Mouse (Mus musculus): ENCODE measurements around the gene Gramd1c.
A peak's percentile ranks its signal among the peaks of the same experiment; 100 is the strongest.

The Gramd1c gene

DNA sequence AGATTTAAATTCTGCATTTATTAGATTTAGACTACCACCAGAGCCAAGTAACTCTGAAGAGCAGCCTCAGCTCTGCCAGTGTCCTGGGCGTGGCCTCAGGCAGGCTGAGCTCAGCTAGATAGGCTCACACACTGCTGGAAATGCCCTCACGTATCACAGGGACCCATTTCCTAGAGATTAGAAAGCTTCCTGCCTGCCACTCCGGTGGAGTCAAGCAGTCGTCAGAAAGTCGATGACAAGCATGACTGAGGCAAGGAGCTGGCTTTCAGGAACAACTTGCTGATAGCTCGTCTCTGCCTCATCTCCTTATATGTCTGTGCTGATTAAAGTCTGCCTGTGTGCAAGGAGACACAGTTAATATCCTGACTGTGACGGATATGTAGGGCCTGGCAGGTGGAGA lies 44.8 kb downstream of the Gramd1c start:
- no peak for DNase-seq

DNA sequence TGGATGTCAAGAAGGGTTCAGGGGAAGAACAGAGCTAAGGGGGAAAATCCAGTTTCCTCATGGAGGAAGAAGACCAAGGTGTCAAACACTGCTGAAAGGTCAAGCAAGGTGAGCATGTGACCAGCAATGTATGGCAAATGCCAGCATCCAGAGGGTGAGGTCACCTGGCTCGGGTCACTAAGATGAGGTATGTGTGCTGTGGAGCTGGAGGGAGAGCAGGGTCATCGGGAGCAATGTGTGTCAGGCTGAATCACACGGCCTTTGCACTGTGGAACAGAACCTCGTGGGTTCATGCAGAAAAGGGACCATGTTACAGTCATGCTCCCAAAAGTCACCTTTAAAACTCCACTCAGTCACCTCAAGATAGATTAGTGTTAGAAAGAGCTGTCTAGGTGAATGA lies 45.4 kb downstream of the Gramd1c start:
- no peak for DNase-seq

DNA sequence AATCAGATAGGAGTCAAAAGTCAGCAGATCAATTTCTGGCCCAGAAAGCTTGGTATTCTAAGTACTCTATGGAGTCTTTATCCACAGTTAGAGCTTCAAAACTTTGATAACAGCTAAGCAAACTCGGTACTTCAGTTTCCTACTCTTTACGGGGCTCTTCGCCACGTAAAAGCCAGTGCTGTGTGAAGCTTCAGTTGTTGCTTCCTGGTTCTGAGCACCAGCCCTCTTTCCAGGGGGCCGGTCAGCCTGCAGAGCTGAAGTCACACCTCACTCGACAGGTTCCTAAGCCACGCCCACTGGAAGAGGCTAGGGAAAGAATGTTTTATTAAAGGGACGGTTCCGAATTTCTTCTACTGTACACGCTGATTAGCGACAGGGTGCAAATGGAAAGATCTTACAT lies 47.0 kb downstream of the Gramd1c start:
- DNase-seq: peak; percentile 72 to 83

DNA sequence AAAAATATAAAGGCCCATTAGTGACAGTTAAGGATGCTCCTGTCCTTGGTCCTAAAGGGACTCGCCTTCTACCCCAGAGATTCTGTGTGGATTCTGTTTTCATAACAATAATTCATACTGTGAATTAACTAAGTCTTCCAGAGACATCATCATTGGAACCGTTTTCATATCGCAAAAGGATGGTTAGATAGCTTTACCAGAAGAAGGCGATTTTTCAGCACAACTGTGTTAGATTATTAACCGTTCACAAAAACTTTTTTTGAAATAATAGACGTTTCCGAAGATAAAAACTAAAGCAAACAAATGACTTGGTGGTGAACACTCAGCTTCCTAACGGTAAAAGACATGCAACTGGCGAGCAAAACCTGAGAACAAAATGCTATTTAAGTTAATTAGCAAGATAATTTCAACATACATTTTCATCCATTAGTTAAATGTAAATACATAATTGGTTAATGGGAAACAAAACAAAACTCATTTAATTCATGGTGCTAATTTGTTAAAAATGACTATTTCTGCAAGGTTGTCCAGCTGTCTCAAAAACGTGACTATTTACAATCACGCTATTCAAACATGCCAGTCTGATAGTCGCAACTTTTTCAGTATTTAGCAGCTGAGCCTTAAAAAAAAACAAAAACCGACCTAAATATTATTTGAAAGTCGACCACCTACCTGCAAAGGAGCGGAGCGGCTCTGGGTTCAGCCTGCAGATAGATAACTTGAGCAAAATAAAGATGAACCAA lies 47.6 kb downstream of the Gramd1c start:
- no peak for DNase-seq

DNA sequence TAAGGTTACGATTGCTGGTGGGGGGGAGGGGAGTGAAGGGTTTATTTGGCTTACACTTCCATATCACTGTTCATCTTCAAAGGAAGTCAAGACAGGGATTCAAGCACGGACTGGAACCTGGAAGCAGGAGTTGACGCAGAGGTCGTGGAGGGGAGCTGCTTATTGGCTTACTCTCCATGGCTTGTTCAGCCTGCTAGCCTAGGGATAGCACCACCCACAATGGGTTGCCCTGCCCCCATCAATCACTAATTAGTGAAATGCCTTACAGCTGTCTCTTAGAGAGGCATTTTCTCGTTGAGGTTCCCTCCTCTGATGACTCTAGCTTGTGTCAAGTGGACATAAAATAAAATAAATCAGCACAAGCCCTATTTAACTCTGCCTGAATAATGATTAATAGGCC lies 52.1 kb downstream of the Gramd1c start:
- peak; percentile 9 to 14 for DNase-seq

DNA sequence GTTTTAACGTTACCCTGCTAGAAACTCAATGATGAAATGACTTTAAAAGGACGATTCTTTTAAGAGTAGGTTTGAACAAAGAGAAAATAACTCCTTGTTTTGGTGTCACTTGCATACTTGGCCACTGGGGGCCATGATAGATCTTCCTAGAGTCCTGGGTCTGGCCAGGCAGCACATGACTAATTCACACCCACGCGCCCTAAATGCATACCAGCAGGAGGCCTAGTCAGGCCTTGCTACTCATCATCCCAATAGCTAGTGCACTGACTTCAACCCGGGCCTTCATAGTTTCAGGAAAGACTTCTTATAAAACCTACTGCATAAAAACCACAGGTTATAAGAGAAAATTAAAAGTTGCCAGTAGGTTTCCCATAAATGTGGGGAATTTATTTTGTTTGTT lies 61.1 kb downstream of the Gramd1c start:
- peak; percentile 10 to 45 for DNase-seq

DNA sequence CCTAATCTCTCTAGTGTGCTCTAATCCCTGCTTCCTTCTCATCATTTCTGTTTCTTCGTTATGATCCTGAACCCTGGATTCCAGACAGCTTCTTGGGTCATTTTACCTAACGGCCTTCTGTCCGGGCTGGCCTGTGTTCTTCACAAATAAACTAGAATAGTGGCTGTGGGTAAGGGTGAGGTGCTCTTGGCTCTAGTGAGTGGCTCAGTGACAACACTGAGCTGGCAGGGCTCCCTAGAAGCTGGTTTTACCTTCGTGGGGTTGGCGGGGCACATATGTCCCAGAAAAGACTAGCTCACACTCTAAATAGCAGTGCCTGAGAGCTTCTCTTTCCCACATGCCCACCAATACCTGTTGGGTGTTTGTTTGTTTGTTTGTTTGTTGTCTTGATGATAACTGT lies 63.6 kb downstream of the Gramd1c start:
- no peak for DNase-seq

DNA sequence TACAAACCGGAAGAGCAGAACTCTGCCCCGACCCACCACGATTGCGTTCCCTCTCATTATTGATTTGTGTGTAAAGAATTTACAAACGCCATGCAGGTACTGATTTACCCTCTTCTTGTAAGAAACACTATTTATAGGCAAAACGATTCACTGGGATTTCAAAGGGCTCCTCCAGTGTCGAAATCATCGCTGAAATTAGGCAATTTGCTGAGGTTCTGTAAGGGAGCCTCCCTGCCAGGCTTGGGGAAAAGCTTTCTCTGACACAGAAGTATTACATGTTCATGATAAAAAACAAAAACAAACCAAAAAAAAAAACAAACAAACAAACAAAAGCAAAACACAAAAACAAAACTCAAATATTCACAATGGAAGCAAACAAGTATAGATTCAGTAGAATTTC lies 64.0 kb downstream of the Gramd1c start:
- no peak for DNase-seq

DNA sequence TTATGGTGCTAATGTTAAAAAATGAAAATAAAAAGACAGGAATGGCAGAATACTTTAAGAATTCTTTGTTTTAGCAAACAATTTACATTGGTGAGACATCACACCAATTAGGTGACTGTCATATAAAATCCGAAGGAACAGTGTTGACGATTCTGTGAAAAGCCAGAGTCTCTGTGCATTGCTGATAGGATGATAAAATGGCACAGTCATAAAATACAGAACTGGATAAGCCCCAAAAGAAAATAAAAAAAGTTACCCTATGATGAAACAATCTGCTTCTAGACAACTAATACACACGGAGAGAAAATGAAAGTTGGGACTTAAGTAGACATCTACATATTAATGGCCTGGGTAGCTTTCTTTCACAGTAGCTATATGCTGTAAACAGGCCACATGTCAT lies 68.5 kb downstream of the Gramd1c start:
- no peak for DNase-seq

DNA sequence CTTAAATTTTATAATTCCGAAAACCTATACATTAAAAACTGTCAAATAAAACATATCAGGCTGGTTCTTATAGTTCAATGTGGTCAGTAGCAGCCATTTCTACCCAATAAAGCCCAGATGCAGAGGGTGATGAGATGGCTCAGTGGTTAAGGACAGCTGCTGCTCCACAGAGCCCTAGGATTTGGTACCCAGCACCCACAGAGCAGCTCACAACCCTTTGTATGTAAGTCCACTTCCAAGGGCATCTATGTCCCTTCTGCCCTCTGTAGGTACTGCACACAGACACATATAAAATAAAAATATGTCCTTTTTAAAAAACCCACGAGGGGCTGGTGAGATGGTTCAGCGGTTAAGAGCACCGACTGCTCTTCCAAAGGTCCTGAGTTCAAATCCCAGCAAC lies 76.8 kb downstream of the Gramd1c start:
- no peak for DNase-seq

DNA sequence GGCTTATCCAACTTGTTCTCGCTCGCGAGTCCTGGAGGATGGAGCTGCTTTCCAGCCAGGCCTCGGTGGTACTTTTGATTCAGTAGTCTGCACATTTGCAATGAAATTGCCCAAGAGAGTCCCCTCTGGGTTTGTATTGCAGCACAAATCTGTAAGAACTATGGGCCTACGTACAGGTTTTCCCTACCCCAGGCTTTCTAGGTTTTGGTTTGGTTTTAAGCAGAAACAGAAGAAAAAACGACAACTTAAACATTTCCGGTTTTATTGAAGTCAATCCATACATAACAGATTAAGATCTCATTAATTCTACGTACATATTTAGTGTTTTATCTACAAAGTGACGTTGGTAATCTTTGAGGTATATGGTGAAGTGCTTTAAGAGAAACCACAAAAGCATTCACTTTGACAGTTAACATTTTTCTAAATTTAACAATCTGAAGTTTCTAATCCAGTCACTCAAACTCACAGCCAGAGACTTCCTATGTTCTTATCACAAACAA lies 83.0 kb downstream of the Gramd1c start:
- DNase-seq: no peak

DNA sequence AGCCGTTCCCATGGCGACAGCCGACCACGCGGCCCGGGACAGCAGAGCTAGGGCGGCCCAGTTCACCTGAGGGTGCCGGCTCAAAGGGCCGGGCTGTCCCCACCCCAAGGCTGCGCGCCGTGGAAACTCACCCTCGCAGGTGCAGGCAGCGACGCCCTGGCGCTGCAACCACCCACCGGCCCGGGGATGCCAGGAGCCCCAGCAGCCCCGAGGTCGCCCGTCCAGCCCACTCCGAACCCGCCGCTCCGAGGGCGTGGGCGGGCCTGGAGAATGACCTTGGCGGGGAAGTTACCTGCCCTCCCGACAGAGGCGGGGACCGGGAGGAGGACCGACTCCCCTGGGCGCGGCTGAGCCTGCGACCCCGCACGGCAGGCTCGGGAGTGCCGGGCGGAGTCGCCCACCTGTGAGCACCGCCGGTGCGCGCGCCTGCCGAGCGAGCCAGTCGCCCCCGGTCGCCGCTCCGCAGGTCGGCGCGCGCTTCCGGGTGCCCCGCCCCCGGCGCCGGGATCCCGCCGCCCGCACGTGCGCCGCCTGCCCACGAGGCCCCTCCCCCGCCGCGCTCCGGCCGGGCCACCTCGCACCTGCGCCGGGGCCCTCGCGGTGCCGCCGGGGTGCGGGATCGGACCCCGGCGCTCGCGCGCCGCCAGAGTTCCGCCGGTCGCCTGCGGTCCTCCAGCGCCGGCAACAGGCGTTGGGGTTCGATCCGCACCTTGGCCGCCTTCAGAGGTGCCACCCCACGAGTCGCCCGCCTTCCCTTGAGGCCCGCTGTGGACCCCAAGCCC lies 83.6 kb downstream of the Gramd1c start, which contains the start of gene Zdhhc23:
Zdhhc23 (minus strand) TSS at position 464 of the 782 bp plus-strand sequence.
- peak; percentile 57 to 74 for DNase-seq

DNA sequence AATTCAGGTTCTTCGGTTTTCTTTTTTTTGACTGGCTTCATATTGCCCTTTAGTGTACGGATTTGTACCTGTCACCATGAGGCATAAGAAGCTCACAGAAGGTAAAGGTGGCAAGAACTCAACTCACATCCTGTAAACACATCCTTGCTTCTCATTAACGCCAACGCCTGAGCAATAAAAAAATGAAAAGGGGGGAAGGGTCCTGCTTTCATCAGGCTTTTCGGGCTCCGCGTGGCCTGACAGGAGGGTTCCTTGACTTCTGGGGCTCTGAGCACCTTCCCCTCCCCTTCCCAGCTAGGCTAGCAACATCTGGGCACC lies 84.2 kb downstream of the Gramd1c start:
- DNase-seq: no peak

DNA sequence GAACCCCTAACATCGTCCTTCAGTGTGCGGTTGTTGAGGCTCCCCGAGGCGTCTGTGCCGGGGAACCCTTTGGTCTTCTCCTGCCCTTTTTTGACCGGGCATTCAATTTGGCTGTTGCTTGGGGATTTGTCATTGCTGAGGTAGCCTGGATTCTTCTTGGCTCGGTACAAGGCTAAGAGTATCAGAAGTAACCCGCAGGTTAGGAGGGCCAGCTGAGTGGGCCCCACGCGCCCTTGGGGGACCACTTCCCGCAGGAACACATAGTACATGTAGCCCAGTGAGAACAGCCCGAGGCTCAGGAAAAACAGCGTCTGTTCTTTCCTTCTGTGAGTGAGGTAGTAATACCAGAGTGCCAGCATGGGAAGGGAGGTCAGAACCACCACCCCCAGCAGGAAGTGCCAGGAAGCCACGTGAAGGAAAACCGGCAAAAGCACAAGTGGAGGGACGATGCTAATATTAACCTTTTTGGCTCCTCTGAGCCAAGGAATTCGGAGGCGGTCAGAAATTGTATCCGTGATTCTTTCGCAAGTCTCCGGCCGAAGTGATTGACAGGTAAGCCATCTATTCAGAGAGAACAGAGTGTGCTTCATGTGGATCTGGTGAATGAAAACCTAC lies 89.4 kb downstream of the Gramd1c start:
- DNase-seq: no peak

DNA sequence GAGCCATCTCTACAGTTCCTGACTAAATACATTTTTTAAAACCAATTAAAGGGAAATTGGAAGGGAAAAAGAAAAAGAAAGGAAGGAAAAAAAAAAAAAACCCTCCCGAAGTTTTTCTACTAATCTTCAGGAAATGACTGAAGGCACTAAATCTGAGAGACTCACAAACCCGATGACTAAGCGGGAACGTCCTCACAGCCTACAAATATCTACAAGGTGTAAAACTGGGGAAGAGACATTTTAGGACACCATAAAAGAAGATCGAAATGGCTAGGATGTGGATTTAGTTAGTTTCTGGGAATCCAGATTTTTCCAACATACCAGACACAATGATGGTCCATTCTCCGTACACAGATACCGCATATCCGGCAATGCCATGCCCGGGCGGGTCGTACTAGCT lies 90.0 kb downstream of the Gramd1c start:
- no peak for DNase-seq

DNA sequence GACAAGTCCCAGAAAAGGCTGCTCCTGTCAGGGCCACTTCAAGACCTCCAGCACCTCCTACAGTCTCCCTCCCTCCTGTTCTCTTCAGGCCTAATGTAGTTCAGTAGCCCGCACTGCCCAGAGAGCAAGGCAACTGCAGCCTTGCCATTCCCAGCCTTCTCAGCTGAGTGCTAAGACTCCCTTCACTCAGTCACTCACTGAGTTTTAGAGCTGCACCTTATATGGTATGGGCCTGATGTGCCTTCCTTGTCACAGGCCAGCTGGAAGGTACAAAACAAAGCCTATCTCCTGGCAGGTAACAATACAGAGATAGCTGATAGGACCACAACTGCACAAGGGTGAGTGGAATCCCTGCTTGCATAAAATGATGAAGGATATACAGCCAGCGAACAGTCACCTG lies 90.8 kb downstream of the Gramd1c start:
- no peak for DNase-seq

DNA sequence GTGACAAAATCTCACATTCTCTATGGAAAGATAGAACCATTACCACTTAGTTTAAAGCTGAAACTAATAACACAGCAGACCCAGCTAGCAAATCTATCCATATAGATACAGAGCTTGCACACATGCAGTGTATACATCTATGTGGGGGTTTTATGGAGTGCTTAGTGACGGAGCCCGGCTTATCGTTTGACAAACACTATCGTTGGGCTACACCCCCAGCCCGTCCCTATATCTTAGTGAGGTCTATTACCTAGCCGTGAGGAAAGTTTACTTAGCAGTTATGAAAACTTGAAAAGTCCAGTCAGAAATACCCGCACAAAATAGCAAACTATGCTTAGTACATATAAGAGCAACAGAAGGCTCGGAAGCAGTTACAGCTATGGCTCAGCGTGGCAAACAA lies 91.4 kb downstream of the Gramd1c start:
- no peak for DNase-seq

DNA sequence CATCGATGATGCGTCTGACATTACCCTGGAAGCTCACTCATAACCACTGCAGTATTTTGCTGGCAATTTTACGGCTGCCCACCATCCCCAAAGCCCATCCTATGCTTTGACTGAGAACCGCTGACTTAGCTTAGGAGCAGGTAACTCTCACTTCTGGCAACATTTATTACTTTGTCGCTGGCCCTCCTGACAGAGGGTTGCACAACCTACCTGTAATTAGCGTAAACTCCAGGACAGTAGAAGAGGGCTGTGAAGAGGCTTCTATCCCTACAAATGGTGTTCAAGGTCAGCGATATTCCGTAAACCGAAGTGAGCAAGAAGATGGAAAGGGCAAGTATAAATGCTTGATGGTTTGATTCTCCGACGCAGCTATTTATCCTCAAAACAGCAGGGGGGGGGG lies 92.0 kb downstream of the Gramd1c start:
- no peak for DNase-seq

DNA sequence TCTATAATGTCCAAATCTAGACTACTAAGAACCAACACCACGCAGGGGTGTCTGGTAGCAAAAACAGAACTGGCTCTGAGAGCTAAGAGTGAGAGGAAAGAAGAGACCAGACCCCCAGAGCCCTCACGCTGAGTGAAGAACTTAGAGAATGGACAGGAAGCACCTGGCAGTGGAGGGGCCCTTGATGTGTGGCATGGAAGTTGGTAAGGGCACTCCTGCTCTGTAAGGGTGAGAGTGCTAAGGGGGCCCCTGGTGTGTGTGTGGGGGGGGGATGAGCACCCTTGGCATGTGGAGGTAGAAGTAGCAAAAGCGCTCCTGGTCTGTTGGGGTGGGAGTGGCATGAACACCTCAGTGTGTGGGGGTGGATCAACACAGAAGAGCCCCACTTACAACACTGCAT lies 92.7 kb downstream of the Gramd1c start:
- DNase-seq: no peak

DNA sequence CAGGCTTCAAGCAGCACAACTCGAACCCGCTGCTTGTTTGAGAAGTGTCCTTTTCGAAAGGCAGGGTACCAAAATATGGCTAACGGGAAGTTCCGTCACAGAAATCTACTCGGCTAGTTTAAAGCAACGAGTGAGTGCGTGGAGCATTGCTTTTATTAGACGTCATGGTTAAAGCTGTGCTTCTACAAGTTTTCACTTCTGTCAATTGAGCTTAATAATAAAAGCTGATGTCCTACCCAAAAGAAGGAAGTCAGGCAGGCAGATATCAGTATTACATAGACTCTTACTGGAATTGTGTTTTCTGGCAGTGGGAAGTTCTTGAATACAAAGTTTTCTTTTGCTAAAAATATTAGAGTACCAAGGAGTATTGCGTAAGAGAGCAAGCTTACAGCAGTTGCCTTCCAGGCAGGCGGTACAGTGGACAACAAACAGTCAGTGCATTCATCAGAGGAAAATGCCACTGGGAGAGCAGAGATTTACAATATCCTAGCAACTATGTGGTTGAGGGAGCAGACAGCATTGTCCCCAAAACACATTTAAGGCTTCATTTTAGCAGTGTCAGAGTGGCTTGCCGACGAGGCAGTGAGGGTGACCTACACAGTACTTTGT lies 97.3 kb downstream of the Gramd1c start:
- DNase-seq: no peak

DNA sequence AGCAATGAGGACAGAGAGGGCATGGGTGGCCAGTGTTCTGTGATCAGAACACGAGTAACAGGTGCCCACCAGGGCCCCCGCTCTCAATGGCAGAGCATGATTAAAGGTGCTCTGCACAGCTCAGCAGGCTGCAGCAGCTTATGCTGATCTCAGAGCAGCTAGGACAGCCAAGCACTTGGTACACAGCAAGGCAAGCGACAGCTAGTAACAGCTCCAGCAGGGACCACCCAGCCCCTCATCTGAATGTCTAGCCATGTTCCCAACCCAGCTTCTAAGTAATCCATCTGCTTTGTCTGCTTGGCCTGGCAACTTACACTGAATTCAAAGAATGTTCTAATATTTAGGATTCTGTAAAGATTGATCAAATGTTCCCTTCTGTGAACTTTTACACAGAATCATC lies 99.4 kb downstream of the Gramd1c start:
- DNase-seq: no peak

DNA sequence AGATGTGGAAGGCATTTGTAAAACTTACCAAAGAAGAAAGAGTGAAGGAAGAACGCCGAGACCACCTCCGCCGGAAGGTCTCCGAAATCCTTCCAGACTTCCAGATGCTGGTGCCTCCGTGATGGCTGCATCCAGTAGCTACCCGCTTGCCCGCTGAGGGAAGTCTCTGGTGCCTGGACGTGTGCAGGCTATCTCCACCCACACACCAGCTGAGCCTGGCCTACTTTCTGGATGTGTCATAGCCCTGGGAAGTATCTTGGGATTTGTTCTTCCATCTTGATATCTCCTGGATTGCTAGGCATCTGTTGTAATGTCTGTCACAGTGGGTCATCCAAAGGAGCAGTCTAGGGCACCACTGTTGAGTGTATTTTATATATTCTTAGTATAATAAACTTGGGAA lies 99.9 kb downstream of the Gramd1c start:
- DNase-seq: no peak

DNA sequence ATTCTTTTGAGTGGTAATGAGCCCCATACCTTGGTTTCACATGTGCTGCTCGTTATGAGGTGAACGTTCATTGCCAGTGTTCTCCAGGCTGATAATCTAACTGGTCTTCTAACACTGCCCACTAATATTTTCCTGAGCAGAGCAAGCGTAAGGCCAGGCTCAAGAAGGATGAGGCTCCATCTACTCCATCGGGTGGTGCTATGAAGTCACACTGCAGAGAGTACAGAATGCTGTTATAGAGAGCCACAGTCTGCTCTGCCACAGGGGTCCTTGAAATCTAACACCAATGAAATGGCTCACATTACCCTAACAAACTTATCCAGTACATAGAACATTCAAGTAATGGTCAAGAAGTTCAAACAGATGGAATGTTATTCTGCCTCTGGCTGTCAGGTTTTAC lies 105.1 kb downstream of the Gramd1c start:
- DNase-seq: no peak

DNA sequence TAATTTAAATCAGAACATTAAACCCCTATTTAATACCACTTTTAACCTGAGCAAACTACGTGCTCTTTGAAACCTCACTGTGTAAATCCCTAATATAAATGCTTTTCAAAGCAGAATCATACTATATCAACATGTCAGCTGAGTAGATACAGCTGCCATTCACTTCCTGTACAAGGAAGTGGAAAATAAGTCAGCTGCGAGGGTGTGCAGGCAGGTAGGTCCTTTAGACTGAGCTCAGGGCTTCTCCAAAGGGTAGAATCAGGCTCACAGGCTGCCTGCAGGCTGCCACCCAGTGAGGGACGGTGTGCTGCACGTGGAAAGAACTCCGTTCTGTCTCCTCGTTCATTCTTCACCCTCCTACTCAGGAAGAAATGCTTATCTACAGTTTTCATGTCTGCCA lies 108.2 kb downstream of the Gramd1c start:
- no peak for DNase-seq

Data from kidney, postnatal 4 days (tissue).